Mouse (Mus musculus): ENCODE data around the gene Wfs1. TPM values are rescaled to one million over a fixed set of nuclear protein-coding genes. Genes with fewer than 3 reads are reported as not detected.

Wfs1 gene
- polyA plus RNA-seq, 1 experiment from 2014 or later, result 1.6 TPM

- H3K36me3 ChIP-seq (replicated peaks), result no peaks in the 10 kb centered on the region
- H3K4me3 ChIP-seq (replicated peaks), result no peak overlapping the region
- no peak overlapping the region for H3K27ac ChIP-seq (replicated peaks)
- 35% methylated on average over 1 of the region's 1 CpGs for WGBS (ENCODE audit: insufficient replicate concordance)
- H3K27me3 ChIP-seq, result peaks cover 18% of the 10 kb centered on the region; the same call in 1 of the 2 replicates
- ATAC-seq (ENCODE audit: insufficient read depth), result no peak
- no peaks in the 10 kb centered on the region for H3K9me3 ChIP-seq (replicated peaks)
- no peak overlapping the region for H3K4me2 ChIP-seq
- no peak overlapping the region for H3K9ac ChIP-seq
- H3K4me1 ChIP-seq (replicated peaks), result no peaks in the 10 kb centered on the region
Measured at GRCm38 (mm10) chr5:36986617-36987016, 2.4 kb downstream of the Wfs1 start.

- H3K27me3 ChIP-seq, result peaks cover 3% of the 10 kb centered on the region; the same call in 1 of the 2 replicates
- H3K4me3 ChIP-seq (replicated peaks), result no peak overlapping the region
- no peak overlapping the region for H3K27ac ChIP-seq (replicated peaks)
- H3K4me2 ChIP-seq, result no peak overlapping the region
- no peaks in the 10 kb centered on the region for H3K4me1 ChIP-seq (replicated peaks)
- ATAC-seq (ENCODE audit: insufficient read depth), result no peak
- 79% methylated on average over 4 of the region's 4 CpGs for WGBS (ENCODE audit: insufficient replicate concordance)
- H3K9me3 ChIP-seq (replicated peaks), result no peaks in the 10 kb centered on the region
- no peak overlapping the region for H3K9ac ChIP-seq
- no peaks in the 10 kb centered on the region for H3K36me3 ChIP-seq (replicated peaks)
Measured at GRCm38 (mm10) chr5:36982271-36982670, 6.7 kb downstream of the Wfs1 start.

- no peaks in the 10 kb centered on the region for H3K9me3 ChIP-seq (replicated peaks)
- no peak overlapping the region for H3K27ac ChIP-seq (replicated peaks)
- H3K4me1 ChIP-seq (replicated peaks), result no peaks in the 10 kb centered on the region
- no peak overlapping the region for H3K4me2 ChIP-seq
- no peak for ATAC-seq (ENCODE audit: insufficient read depth)
- no peak overlapping the region for H3K9ac ChIP-seq
- H3K36me3 ChIP-seq (replicated peaks), result no peaks in the 10 kb centered on the region
- H3K4me3 ChIP-seq (replicated peaks), result no peak overlapping the region
- WGBS (ENCODE audit: insufficient replicate concordance), result 46% methylated on average over 7 of the region's 7 CpGs
- H3K27me3 ChIP-seq, result no peaks in the 10 kb centered on the region
Measured at GRCm38 (mm10) chr5:36979631-36980030, 9.4 kb downstream of the Wfs1 start.

- no peaks in the 10 kb centered on the region for H3K36me3 ChIP-seq (replicated peaks)
- WGBS (ENCODE audit: insufficient replicate concordance), result 50% methylated on average over 8 of the region's 8 CpGs
- no peak overlapping the region for H3K27ac ChIP-seq (replicated peaks)
- no peak overlapping the region for H3K4me3 ChIP-seq (replicated peaks)
- no peak for ATAC-seq (ENCODE audit: insufficient read depth)
- no peaks in the 10 kb centered on the region for H3K27me3 ChIP-seq
- H3K9me3 ChIP-seq (replicated peaks), result no peaks in the 10 kb centered on the region
- H3K4me1 ChIP-seq (replicated peaks), result no peaks in the 10 kb centered on the region
- no peak overlapping the region for H3K4me2 ChIP-seq
- H3K9ac ChIP-seq, result no peak overlapping the region
Measured at GRCm38 (mm10) chr5:36979001-36979400, 10.0 kb downstream of the Wfs1 start.

GRCm38 (mm10) chr5:36977809-36978208, 11.2 kb downstream of the Wfs1 start:
- no peak for ATAC-seq (ENCODE audit: insufficient read depth)
- Histone ChIP-seq H3K36me3 (replicated peaks) (no peaks in the 10 kb centered on the region), H3K9me3 (replicated peaks) (no peaks in the 10 kb centered on the region), H3K27ac (replicated peaks) (no peak overlapping the region), H3K4me1 (replicated peaks) (no peaks in the 10 kb centered on the region), H3K4me3 (replicated peaks) (no peak overlapping the region), H3K27me3 (no peaks in the 10 kb centered on the region), H3K9ac (no peak overlapping the region), H3K4me2 (no peak overlapping the region)
- 59% methylated on average over 9 of the region's 9 CpGs for WGBS (ENCODE audit: insufficient replicate concordance)

- no peak for ATAC-seq (ENCODE audit: insufficient read depth)
- H3K27ac ChIP-seq (replicated peaks), result no peak overlapping the region
- H3K4me2 ChIP-seq, result no peak overlapping the region
- no peaks in the 10 kb centered on the region for H3K36me3 ChIP-seq (replicated peaks)
- H3K4me1 ChIP-seq (replicated peaks), result no peaks in the 10 kb centered on the region
- H3K4me3 ChIP-seq (replicated peaks), result no peak overlapping the region
- no peak overlapping the region for H3K9ac ChIP-seq
- H3K27me3 ChIP-seq, result no peaks in the 10 kb centered on the region
- no peaks in the 10 kb centered on the region for H3K9me3 ChIP-seq (replicated peaks)
- WGBS (ENCODE audit: insufficient replicate concordance), result 69% methylated on average over 13 of the region's 13 CpGs
Measured at GRCm38 (mm10) chr5:36975336-36975735, 13.7 kb downstream of the Wfs1 start.

GRCm38 (mm10) chr5:36971587-36971986, 17.4 kb downstream of the Wfs1 start:
- Histone ChIP-seq H3K4me3 (replicated peaks) (no peak overlapping the region), H3K9me3 (replicated peaks) (no peaks in the 10 kb centered on the region), H3K9ac (no peak overlapping the region), H3K4me2 (no peak overlapping the region), H3K4me1 (replicated peaks) (no peaks in the 10 kb centered on the region), H3K36me3 (replicated peaks) (0 out of 2 replicates have a peak, but pooled peaks cover 4% of the 10 kb centered on the region), H3K27ac (replicated peaks) (no peak overlapping the region), H3K27me3 (no peaks in the 10 kb centered on the region)
- no peak for ATAC-seq (ENCODE audit: insufficient read depth)
- WGBS (ENCODE audit: insufficient replicate concordance), result 62% methylated on average over 8 of the region's 8 CpGs

GRCm38 (mm10) chr5:36960501-36960900, 28.5 kb downstream of the Wfs1 start:
- no peak for ATAC-seq (ENCODE audit: insufficient read depth)
- H3K4me2 ChIP-seq, result no peak overlapping the region
- no peaks in the 10 kb centered on the region for H3K36me3 ChIP-seq (replicated peaks)
- WGBS (ENCODE audit: insufficient replicate concordance), result 50% methylated on average over 5 of the region's 5 CpGs
- no peaks in the 10 kb centered on the region for H3K9me3 ChIP-seq (replicated peaks)
- no peaks in the 10 kb centered on the region for H3K4me1 ChIP-seq (replicated peaks)
- H3K4me3 ChIP-seq (replicated peaks), result no peak overlapping the region
- H3K27ac ChIP-seq (replicated peaks), result no peak overlapping the region
- no peak overlapping the region for H3K9ac ChIP-seq
- H3K27me3 ChIP-seq, result 0 out of 2 replicates have a peak, but pooled peaks cover 4% of the 10 kb centered on the region

GRCm38 (mm10) chr5:36958837-36959236, 30.2 kb downstream of the Wfs1 start:
- 0 out of 2 replicates have a peak, but pooled peaks cover 4% of the 10 kb centered on the region for H3K27me3 ChIP-seq
- H3K9me3 ChIP-seq (replicated peaks), result no peaks in the 10 kb centered on the region
- no peak overlapping the region for H3K4me2 ChIP-seq
- no peaks in the 10 kb centered on the region for H3K36me3 ChIP-seq (replicated peaks)
- 21% methylated on average over 5 of the region's 5 CpGs for WGBS (ENCODE audit: insufficient replicate concordance)
- no peak for ATAC-seq (ENCODE audit: insufficient read depth)
- H3K27ac ChIP-seq (replicated peaks), result no peak overlapping the region
- no peaks in the 10 kb centered on the region for H3K4me1 ChIP-seq (replicated peaks)
- no peak overlapping the region for H3K9ac ChIP-seq
- H3K4me3 ChIP-seq (replicated peaks), result no peak overlapping the region

- Histone ChIP-seq H3K27ac (replicated peaks) (no peak overlapping the region), H3K36me3 (replicated peaks) (no peaks in the 10 kb centered on the region), H3K4me1 (replicated peaks) (no peaks in the 10 kb centered on the region), H3K9ac (no peak overlapping the region), H3K4me2 (no peak overlapping the region), H3K27me3 (0 out of 2 replicates have a peak, but pooled peaks cover 4% of the 10 kb centered on the region), H3K9me3 (replicated peaks) (no peaks in the 10 kb centered on the region), H3K4me3 (replicated peaks) (no peak overlapping the region)
- WGBS (ENCODE audit: insufficient replicate concordance), result 9% methylated on average over 4 of the region's 4 CpGs
- ATAC-seq (ENCODE audit: insufficient read depth), result no peak
Measured at GRCm38 (mm10) chr5:36955366-36955765, 33.6 kb downstream of the Wfs1 start.

GRCm38 (mm10) chr5:36952311-36952710, 36.7 kb downstream of the Wfs1 start:
- H3K9me3 ChIP-seq (replicated peaks), result no peaks in the 10 kb centered on the region
- H3K36me3 ChIP-seq (replicated peaks), result no peaks in the 10 kb centered on the region
- ATAC-seq (ENCODE audit: insufficient read depth), result no peak
- 82% methylated on average over 15 of the region's 15 CpGs for WGBS (ENCODE audit: insufficient replicate concordance)
- H3K4me3 ChIP-seq (replicated peaks), result no peak overlapping the region
- no peaks in the 10 kb centered on the region for H3K27me3 ChIP-seq
- no peaks in the 10 kb centered on the region for H3K4me1 ChIP-seq (replicated peaks)
- H3K9ac ChIP-seq, result no peak overlapping the region
- H3K4me2 ChIP-seq, result no peak overlapping the region
- H3K27ac ChIP-seq (replicated peaks), result no peak overlapping the region

GRCm38 (mm10) chr5:36950871-36951270, 38.1 kb downstream of the Wfs1 start:
- Histone ChIP-seq H3K4me3 (replicated peaks) (no peak overlapping the region), H3K27ac (replicated peaks) (no peak overlapping the region), H3K27me3 (no peaks in the 10 kb centered on the region), H3K4me2 (no peak overlapping the region), H3K4me1 (replicated peaks) (no peaks in the 10 kb centered on the region), H3K9me3 (replicated peaks) (no peaks in the 10 kb centered on the region), H3K36me3 (replicated peaks) (no peaks in the 10 kb centered on the region), H3K9ac (no peak overlapping the region)
- 34% methylated on average over 2 of the region's 2 CpGs for WGBS (ENCODE audit: insufficient replicate concordance)
- no peak for ATAC-seq (ENCODE audit: insufficient read depth)

Measured in liver, embryonic 15.5 days (tissue).